Mouse (Mus musculus) midbrain, embryonic 14.5 days (tissue): ENCODE measurements around the gene Dnm2. TPM values are rescaled to one million over a fixed set of nuclear protein-coding genes. Genes with fewer than 3 reads are reported as not detected.

Experiments used
- ATAC-seq: fragments of 200-750 bp; cut with Nextera tagmentation; 2 replicates; pipeline ENCODE4 v1.8.0; 2017; ENCODE audit warnings: moderate number of reproducible peaks, moderate library complexity; ENCODE audit not compliant: low FRiP score, low TSS enrichment
- DNase-seq: peaks from one replicate; pipeline ENCODE4 v3.0.0-alpha.2; 2015
- H3K27ac ChIP-seq: fragments of 300-500 bp; sonication (generic); replicated peaks from 2 replicates; pipeline ENCODE4 v1.5.1; 2014; ENCODE audit warnings: mild to moderate bottlenecking, low read depth, low read length, moderate library complexity
- H3K27me3 ChIP-seq: fragments of 300-500 bp; sonication (generic); 2 replicates; pipeline ENCODE4 v1.6.1; 2014; ENCODE audit warnings: low read length, control low read depth, mixed read lengths; ENCODE audit not compliant: control insufficient read depth, insufficient read depth
- H3K36me3 ChIP-seq: fragments of 300-500 bp; sonication (generic); 2 replicates; pipeline ENCODE4 v1.6.1; 2014; ENCODE audit warnings: low read length, control low read depth; ENCODE audit not compliant: control insufficient read depth, insufficient read depth
- H3K4me1 ChIP-seq: fragments of 300-500 bp; sonication (generic); 2 replicates; pipeline ENCODE4 v1.6.1; 2014; ENCODE audit warnings: mild to moderate bottlenecking, antibody characterized with exemption, low read length, control low read depth; ENCODE audit not compliant: control insufficient read depth, insufficient read depth
- H3K4me2 ChIP-seq: fragments of 300-500 bp; sonication (generic); 2 replicates; pipeline ENCODE4 v1.6.1; 2014; ENCODE audit warnings: mild to moderate bottlenecking, low read length, moderate library complexity
- H3K4me3 ChIP-seq: fragments of 300-500 bp; sonication (generic); replicated peaks from 2 replicates; pipeline ENCODE4 v1.5.1; 2014; ENCODE audit warnings: low read depth, low read length
- H3K9ac ChIP-seq: fragments of 300-500 bp; sonication (generic); replicated peaks from 2 replicates; pipeline ENCODE4 v1.6.1; 2014; ENCODE audit warnings: mild to moderate bottlenecking, low read length, moderate library complexity
- H3K9me3 ChIP-seq: fragments of 300-500 bp; sonication (generic); 2 replicates; pipeline ENCODE4 v1.6.1; 2016; ENCODE audit warnings: low read length, control low read depth, mixed read lengths; ENCODE audit not compliant: control insufficient read depth
- WGBS: fragments of 180-500 bp; shearing (Covaris S2); extraction: QIAGEN DNeasy Blood & Tissue Kit; methylation state at CpG from one replicate; pipeline ENCODE4 v1.1.7; 2014; 5-methylcytosine and 5-hydroxymethylcytosine counted together
- polyA plus RNA-seq: library from polyadenylated mRNA; unstranded; fragments of >200 nt; fragmentation: Nextera tagmentation; extraction: Ambion mirVana; gene quantifications from 2 replicates; pipeline ENCODE4 v1.2.1, GENCODE M21; 2014

Gene Dnm2
- polyA plus RNA-seq, 1 experiment from 2014 or later: 54.5 TPM

DNA sequence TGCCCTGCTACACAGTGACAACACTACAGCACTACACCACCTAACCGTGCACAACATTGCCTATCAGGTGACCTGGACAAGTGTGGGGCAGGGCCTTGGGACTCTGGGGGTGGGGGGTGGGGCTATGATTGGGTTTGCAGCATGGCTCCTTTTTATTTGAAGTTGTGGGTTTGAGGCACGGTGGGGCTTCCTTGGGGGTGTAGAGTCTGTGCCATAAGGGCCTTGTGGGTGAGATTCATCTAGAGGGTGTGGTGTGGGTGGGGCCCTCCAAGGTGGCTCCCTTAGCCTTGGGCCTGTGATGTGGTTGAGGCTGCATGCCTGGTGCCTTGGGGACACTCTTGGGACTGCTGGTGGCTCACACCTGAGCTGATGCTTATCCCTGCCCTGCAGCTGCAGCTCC is 5.1 kb upstream of the Dnm2 start:
- peaks cover 51% of the 10 kb centered on the region for H3K36me3 ChIP-seq
- WGBS: 92% methylated on average over 2 of the region's 2 CpGs
- no peak for ATAC-seq

DNA sequence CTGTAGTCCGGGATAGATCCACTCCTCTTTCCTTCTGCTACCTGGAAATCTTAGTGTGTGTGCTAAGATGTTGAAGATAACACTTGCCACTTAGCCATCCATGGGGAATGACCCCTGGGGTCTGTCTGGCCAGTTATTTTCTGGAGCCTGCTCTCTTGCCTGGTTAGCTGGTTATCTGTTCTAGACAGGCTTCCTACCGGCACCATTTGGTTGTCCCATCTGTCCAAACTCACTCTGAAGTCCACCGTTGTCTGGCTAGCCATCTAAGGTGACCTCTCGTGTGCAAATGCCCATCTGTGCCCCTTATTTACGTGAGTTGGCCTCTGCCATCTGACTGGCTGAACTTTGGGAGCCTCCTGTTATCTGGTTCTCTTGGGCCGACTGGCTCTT is 843 bp downstream of the Dnm2 start:
- H3K4me1 ChIP-seq: peaks cover 28% of the 10 kb centered on the region
- no peaks in the 10 kb centered on the region for H3K9me3 ChIP-seq
- no peaks in the 10 kb centered on the region for H3K27me3 ChIP-seq
- H3K9ac ChIP-seq: peak overlapping the region; percentile 86
- peak overlapping the region; percentile 94 for H3K4me2 ChIP-seq
- DNase-seq (no peak), ATAC-seq (no peak)
- 14% methylated on average over 6 of the region's 6 CpGs for WGBS
- H3K36me3 ChIP-seq: peaks cover 11% of the 10 kb centered on the region
- peak overlapping the region; percentile 83; the same call in 1 of the 2 replicates for H3K27ac ChIP-seq
- peak overlapping the region; percentile 97 for H3K4me3 ChIP-seq

More for the DNA sequence above, 5.1 kb upstream of the Dnm2 start:
- Histone ChIP-seq H3K4me2 (no peak overlapping the region), H3K4me1 (0 out of 2 replicates have a peak, but pooled peaks cover 3% of the 10 kb centered on the region), H3K9me3 (no peaks in the 10 kb centered on the region), H3K4me3 (no peak overlapping the region), H3K27me3 (no peaks in the 10 kb centered on the region), H3K27ac (no peak overlapping the region), H3K9ac (no peak overlapping the region)
- no peak for DNase-seq

DNA sequence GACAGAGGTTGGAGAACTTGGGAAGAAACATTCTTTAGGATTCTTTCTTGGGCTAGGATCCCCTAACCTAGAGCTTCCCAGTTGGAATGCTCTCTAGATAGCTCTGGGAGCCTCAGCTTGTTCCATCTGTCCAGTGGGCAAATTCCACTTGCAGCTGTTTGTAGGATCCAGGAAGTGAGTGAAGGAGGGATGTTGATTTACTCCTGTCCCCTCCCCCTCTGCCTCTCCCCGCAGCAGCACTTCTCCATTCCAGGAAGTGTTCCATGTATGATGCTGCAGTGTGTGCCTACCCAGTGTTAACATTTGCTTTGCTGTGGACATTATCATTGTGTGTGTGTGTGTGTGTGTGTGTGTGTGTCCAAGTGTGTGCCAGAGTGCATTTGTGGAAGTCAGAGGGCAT is 1.3 kb downstream of the Dnm2 start:
- Histone ChIP-seq H3K27me3 (no peaks in the 10 kb centered on the region), H3K9ac (peak overlapping the region; percentile 86), H3K4me3 (peak overlapping the region; percentile 97), H3K4me1 (peaks cover 28% of the 10 kb centered on the region), H3K9me3 (no peaks in the 10 kb centered on the region), H3K4me2 (peak overlapping the region; percentile 94), H3K36me3 (peaks cover 6% of the 10 kb centered on the region), H3K27ac (no peak overlapping the region)
- 50% methylated on average over 1 of the region's 1 CpGs for WGBS
- DNase-seq: no peak
- no peak for ATAC-seq

DNA sequence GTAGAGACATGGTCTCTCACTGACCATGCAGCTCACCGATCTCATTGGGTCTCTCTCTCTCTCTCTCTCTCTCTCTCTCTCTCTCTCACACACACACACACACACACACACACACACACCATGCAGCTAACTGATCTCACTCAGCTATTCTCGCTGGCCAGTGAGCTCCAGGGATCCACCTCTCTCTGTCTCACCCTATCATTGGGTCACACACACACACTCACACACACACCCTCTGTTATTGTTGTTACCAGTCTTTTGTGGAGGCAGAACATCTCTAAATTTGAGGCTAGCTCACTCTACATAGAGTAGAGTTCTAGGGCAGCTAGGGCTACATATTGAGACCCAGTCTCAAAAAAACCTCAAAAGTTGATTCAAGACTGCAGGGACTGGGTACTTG is 1.8 kb downstream of the Dnm2 start:
- Histone ChIP-seq H3K9me3 (no peaks in the 10 kb centered on the region), H3K4me1 (peaks cover 28% of the 10 kb centered on the region), H3K9ac (no peak overlapping the region), H3K27ac (no peak overlapping the region), H3K4me3 (peak overlapping the region; percentile 97; the same call in 1 of the 2 replicates), H3K27me3 (no peaks in the 10 kb centered on the region), H3K4me2 (peak overlapping the region; percentile 94), H3K36me3 (peaks cover 1% of the 10 kb centered on the region; the same call in 1 of the 2 replicates)
- no peak for ATAC-seq
- 83% methylated on average over 2 of the region's 2 CpGs for WGBS
- no peak for DNase-seq

DNA sequence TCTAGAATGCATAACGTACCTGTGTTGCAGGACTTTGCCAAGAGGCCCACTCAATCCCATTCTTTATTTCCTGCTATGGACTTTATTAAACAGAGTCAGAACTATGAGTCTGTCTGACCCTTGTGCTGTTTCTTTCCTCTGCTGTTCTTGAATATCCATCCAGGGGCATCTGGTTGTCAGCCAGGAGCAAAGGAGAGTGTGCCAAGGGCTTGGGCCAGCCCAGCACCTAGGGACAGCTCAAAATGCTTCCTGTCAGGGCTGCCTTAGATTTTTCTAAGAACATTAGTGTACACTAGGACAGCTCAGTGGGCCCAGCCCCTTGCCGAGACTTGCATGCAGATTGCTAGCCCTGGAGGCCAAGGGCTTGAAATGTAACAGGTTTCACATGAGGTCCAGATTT is 3.1 kb downstream of the Dnm2 start:
- H3K9ac ChIP-seq: no peak overlapping the region
- peaks cover 28% of the 10 kb centered on the region for H3K4me1 ChIP-seq
- H3K9me3 ChIP-seq: no peaks in the 10 kb centered on the region
- H3K27ac ChIP-seq: no peak overlapping the region
- H3K4me2 ChIP-seq: no peak overlapping the region
- no peak overlapping the region for H3K4me3 ChIP-seq
- no peaks in the 10 kb centered on the region for H3K27me3 ChIP-seq
- WGBS: 91% methylated on average over 2 of the region's 2 CpGs
- no peak for ATAC-seq
- DNase-seq: no peak
- H3K36me3 ChIP-seq: no peaks in the 10 kb centered on the region

DNA sequence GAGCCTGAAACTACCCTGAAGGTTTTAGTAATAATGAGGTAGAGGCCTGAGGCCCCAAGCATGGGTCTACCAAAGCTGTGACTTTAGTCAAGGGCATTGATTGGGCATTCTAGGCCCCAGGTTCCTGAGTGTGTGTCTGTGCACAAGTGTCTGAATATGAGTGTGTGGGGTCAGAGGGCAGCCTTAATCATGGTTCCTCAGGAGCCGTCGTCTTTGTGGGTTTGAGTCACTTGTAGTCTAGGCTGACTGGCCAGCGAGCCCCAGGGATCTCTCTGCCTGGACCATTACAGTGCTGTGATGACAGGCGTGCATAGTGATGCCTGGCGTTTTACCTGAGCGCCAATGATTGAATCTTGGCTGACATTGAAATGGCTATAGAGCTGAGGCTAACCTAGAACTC is 3.5 kb downstream of the Dnm2 start:
- H3K27me3 ChIP-seq: no peaks in the 10 kb centered on the region
- no peak overlapping the region for H3K4me2 ChIP-seq
- WGBS: 89% methylated on average over 6 of the region's 6 CpGs
- no peak overlapping the region for H3K27ac ChIP-seq
- H3K9me3 ChIP-seq: no peaks in the 10 kb centered on the region
- H3K4me1 ChIP-seq: peaks cover 28% of the 10 kb centered on the region
- no peak for DNase-seq
- no peak overlapping the region for H3K9ac ChIP-seq
- no peak overlapping the region for H3K4me3 ChIP-seq
- H3K36me3 ChIP-seq: no peaks in the 10 kb centered on the region
- no peak for ATAC-seq

DNA sequence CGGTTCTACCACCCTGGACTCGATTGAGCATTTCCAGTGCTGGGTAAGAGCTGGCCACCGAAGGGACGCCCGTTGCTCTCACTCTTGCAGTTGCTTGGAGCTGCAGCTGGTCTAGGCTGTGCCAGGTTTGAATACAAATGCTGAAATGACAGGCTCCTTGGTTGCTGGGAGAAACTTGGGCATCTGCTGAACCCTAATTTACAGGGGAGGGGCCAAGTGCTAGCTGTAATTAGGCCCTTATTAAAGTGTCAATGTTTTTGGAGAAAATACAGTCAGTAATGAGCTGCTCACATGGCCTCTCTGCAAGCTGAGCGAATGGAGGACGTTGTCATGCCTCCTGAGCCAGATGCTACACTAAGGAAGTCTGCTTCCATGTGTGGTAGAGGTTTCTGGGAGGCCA is 6.0 kb downstream of the Dnm2 start:
- Histone ChIP-seq H3K4me2 (no peak overlapping the region), H3K9ac (no peak overlapping the region), H3K4me1 (peaks cover 22% of the 10 kb centered on the region), H3K4me3 (no peak overlapping the region), H3K27me3 (no peaks in the 10 kb centered on the region), H3K9me3 (no peaks in the 10 kb centered on the region), H3K36me3 (0 out of 2 replicates have a peak, but pooled peaks cover 2% of the 10 kb centered on the region), H3K27ac (no peak overlapping the region)
- ATAC-seq: no peak
- WGBS: 88% methylated on average over 7 of the region's 7 CpGs
- no peak for DNase-seq

DNA sequence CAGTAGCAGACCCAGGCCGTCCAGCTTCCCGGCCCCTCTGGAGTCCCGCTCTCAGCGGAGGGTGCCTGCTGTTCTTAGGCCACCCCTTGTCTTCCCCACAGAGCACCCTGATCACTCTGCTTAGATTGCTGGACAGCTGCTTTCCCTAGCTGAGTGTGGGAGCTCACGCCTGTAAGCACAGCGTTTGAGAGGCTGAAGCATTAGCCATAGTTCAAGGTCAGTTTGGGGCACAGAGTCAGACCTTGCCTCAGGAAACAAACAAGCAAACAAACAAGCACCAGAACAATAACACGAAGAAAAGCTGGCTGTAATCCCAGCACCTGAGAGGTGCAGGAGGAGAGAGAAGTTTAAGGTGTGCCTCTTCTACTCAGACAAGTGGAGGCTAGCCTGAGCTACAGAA is 7.4 kb downstream of the Dnm2 start:
- Histone ChIP-seq H3K36me3 (0 out of 2 replicates have a peak, but pooled peaks cover 2% of the 10 kb centered on the region), H3K27me3 (no peaks in the 10 kb centered on the region), H3K9ac (no peak overlapping the region), H3K9me3 (no peaks in the 10 kb centered on the region), H3K27ac (no peak overlapping the region), H3K4me3 (no peak overlapping the region), H3K4me2 (no peak overlapping the region), H3K4me1 (0 out of 2 replicates have a peak, but pooled peaks cover 11% of the 10 kb centered on the region)
- WGBS: 93% methylated on average over 7 of the region's 7 CpGs
- ATAC-seq (no peak), DNase-seq (no peak)

DNA sequence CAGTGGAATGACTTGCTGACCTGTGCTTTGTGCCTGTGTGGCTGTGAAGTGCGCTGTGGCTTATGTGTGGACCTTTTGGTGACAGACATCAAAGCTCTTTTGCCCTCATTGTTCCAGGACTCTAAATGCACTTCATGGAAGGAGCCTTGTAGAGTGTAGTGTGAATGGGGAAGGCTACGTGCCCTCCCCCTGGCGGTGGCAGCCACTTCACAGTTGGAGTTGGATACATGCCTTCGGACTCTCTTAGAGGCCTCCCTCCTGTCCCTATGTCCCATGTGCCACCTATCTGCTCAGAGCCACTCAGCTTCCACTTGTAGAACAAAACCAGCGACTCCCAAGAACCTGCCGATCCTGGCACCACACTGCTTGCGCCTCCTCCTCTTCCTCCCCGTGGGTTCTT is 9.1 kb downstream of the Dnm2 start:
- Histone ChIP-seq H3K27me3 (no peaks in the 10 kb centered on the region), H3K9ac (no peak overlapping the region), H3K4me2 (no peak overlapping the region), H3K9me3 (no peaks in the 10 kb centered on the region), H3K4me3 (no peak overlapping the region), H3K27ac (no peak overlapping the region), H3K4me1 (no peaks in the 10 kb centered on the region), H3K36me3 (0 out of 2 replicates have a peak, but pooled peaks cover 2% of the 10 kb centered on the region)
- DNase-seq: no peak
- no peak for ATAC-seq
- WGBS: 91% methylated on average over 8 of the region's 8 CpGs
